Mouse (Mus musculus) ZHBTc4 (cell line): Measurements from ENCODE around the gene Olfr550.

Experiments used
- DNase-seq: peaks from one replicate; pipeline ENCODE4 v3.0.0-alpha.2; 2011; ENCODE audit warnings: low read depth, low spot score

Gene Olfr550

GRCm38 (mm10) chr7:102571142-102571541 is at the start of gene Olfr550:
Olfr550 (plus strand) TSS chr7:102571442.
- DNase-seq, result no peak

- no peak for DNase-seq
Observed at GRCm38 (mm10) chr7:102529052-102529451, 42.2 kb upstream of the Olfr550 start.

DNA sequence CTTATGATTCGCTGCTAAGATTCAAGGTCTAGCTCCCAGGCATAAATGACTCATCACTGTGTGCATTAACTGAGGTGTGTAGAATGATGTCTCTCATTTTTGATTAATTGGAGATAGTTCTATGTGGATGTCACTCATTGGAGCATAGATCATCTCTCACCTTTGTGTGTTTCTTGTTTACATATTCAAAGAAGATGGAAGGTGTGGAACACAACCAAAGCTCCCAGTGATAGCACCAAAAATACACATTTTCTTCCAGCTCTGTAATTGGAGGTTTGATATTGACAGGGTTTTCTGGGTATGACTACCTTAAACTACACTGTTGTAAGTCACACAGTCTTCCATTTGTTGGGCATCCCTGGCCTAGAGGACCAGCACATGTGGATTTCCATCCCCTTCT is 36.8 kb upstream of the Olfr550 start, which contains the start of gene Olfr547:
Gene Olfr547, plus strand, starts transcription at position 301 of the 400 bp plus-strand sequence.
- DNase-seq, result no peak

GRCm38 (mm10) chr7:102540596-102540995 is 30.6 kb upstream of the Olfr550 start, which contains the start of gene Olfr548-ps1:
Olfr548-ps1 (plus strand) TSS chr7:102540896.
- no peak for DNase-seq

DNA sequence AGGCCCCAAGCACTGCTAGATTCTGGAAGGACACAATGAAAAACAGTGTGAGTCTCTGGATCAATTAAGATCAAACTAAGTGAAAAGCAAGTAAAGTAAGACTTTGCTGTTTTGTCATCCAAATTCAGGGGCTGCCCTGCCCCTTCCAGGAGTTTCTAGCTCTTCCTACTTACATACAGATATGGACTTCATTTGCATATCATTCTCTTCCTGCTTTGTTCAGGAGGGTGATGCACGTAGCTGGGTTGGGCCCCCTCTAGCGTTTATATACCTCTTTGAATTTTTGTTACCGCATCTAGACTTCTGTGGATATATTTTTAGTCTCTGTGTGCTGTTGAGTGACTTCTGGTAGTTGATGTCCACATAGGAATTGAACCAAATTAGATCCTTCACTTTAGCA is 30.0 kb upstream of the Olfr550 start:
- peak; percentile 44 for DNase-seq

DNA sequence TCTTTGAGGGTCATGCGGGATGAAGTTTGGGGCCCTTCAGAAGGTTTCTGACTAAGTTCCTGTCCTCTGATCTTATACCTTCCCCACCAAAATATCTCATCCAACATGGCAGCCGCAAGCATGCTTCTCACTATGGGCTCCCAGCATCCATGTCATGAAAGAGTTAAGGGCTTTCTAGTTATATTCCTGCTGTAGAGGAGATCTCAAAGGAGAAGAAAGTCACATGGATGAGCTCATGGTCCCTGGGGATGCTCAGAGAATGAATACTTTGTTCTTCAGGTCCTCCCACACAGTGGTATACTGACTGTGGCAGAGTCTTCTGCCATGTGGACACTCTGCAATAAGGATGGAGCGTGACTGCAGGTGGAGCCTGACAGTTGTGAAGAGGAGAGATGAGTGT is 21.7 kb upstream of the Olfr550 start, which contains the start of gene Olfr549:
Gene Olfr549, plus strand, starts transcription at position 301 of the 400 bp plus-strand sequence.
- no peak for DNase-seq

DNA sequence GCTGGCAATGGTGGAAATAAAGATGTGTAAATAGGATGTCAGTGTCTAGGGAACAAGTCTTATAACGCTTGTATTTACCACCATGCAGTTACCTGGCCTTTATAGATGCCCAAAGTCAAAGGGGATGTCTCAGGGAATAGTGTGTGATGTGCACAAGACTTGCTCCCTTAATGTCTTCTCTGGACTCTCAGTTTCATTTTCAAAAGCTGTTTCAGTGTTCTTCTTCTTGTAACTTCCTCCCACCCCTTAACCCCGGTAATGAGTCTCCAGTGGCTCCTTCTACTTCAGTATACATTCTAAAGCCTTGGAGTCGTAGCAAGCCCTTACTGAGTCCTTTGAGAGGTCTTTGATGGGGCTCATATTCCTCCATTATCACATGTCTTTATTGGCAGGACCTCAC is 18.0 kb upstream of the Olfr550 start:
- no peak for DNase-seq

DNA sequence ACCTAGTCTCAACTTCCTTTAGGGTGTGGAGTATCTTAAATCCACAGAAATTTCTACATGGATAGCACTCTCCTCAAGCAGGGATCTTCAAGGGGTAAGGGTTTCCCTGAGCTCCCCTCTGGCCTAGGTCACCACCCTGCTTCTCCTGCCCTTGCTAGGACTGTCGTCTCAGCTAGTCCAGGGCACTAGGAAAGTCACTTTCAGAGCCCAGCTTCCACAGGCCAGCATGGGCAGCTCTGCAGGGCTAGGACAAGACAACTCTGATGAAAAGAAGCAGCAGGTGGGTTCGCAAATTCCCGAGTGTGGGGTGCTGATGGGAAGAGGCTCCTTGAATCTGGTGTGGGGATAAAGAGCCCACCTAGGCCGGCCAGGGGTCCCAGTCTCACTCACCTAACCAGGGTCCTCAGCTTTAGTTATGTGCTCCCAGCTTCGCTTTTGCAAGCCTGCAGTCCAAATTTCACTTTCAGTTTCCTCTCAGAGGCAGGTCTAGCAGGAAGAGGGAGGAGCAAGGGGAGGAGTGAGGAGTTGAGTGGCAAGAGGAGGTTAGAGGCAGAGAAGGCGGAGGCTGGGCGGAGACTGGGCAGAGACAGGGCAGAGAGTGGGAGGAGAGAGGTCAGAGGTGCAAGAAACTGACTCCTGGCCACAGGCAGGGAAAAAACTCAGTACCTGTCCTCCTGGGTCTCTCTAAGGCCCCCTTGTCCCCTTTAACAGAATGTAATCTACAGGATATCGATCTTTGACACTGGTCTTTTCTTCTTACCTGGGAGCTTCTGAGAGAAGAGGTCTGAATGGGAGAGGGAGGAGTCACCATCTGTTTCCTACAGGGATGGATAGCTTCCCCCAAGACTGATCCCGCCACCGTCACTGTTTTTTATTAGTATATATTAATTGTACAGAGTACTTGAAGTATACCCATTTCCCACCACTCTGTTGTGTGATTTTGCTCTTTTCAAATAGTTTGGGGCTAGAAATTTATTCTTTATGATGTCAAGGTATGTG is 5.9 kb upstream of the Olfr550 start, which contains the start of gene Trim21:
Gene Trim21, minus strand, starts transcription at position 488 of the 999 bp plus-strand sequence.
- peak; percentile 86 for DNase-seq

DNA sequence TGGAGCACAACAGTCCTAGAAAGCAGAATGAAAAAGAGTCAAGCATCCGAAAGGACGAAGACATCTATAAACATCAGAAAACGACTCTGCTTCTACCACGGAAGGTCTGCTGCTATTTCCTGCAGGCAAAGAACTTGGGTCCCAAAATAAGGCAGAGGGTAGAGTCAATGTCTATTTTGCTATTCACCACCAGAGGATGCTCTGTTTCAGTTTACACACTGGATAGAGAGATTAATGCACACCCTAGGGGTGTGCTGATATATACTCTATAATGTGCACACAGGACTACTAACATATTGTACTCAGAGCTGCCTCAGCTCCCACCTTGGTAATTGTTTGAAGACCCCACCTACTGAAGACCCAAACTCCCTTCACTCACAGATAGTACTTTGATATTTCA is 5.0 kb upstream of the Olfr550 start:
- DNase-seq, result no peak

DNA sequence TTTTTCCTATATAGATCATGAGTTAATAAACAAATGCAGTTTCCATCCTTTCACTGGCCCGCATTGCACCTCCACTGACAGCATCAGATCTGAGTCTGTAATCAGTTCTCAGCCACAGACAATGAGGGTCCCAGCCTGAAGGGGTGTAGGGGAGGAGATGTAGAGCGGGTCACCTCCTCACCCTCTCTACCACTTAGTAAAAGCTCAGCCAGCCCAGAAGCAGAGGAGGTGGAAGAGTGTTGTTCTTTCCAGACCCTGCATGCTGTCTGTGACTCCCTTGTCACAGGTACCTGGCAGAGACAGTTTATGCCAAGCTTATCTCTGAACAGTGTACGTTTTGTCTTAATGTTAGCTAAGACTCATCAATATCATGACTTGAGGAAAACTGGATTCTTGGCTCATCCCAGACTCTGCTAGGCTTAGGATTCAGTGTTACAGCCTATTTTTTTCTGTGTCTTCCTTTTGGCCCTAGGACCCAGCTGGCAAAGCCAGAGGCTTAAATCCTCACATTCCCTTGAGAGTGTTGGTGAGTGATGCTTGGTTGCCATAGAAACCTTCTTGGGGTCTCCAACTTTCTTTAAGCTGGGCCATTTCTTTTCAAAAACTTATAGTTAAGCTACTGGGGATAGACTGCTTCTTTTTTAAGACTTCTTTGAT is 2.1 kb downstream of the Olfr550 start:
- DNase-seq, result no peak

GRCm38 (mm10) chr7:102575998-102576397 is 4.8 kb downstream of the Olfr550 start:
- no peak for DNase-seq

DNA sequence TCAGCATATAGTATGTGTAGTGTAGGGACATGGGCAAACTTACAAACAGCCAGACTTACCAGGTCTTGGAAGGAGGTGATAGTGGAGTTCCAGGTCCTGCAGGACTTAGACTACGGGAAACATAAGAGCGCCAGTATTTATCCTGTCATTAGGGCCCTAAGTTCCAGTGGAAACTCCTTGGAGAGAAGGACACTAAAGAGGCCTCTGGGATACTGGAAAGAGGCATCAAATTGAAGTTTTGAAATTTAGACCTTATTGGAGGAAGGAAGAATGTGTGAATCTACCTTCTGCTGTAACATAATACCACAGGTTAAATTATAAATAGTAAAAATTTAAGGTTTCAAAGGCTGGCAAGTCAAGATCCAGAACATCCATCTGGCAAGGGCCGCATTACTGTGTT is 20.5 kb downstream of the Olfr550 start, which contains the start of gene Olfr551:
Gene Olfr551, minus strand, starts transcription at position 101 of the 400 bp plus-strand sequence.
- DNase-seq, result no peak

DNA sequence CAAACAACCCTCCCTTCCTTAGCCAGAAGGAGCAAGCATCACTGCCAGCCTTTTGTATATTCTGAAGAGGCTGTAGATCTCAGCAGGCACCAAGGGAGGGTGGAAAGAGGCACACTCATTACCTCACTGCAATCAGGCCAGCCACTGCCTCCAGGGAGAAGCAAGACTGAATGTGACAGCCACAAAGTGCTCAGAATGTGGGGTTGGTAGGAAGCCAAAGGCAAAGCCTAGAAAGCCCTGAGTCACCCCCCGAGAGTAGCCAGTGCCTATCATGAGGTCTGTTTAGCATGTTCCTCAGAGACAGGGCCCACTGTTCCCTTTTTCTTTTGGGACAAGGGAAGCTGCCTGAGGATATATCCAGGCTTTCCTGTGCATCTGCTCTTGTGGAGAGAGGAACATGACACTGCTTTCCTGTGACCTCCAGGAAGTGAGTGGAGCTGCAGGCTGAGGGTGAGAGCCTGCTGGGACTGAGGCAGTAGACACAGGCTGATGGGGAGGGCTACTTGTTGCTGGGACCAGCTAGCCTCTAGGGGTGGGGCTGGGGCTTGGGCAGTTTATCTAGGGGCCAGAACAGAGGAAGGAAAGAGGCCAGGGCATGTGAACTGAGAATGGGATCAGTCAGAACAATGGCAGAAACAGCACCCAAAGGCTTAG is 26.3 kb downstream of the Olfr550 start, which contains the start of gene Olfr552:
Gene Olfr552, plus strand, starts transcription at position 393 of the 654 bp plus-strand sequence.
- no peak for DNase-seq

GRCm38 (mm10) chr7:102618118-102618517 is 46.9 kb downstream of the Olfr550 start, which contains the start of gene Olfr553:
Olfr553 (minus strand) TSS chr7:102618218.
- no peak for DNase-seq

- DNase-seq, result peak; percentile 11
Observed at GRCm38 (mm10) chr7:102619608-102620007, 48.4 kb downstream of the Olfr550 start.

- peak; percentile 64 for DNase-seq
Observed at GRCm38 (mm10) chr7:102620368-102620767, 49.1 kb downstream of the Olfr550 start.
